Mouse (Mus musculus): ENCODE results near the gene Defa17.
"Not testable (repeated sequence)": the region's sequence is repeated elsewhere in the genome, so short reads cannot be mapped to it uniquely, and the experiment has no call there.

Defa17 gene

GRCm38 (mm10) chr8:21655480-21655879 lies at the start of gene Defa17:
Defa17 (plus strand) TSS chr8:21655780.
- not testable (repeated sequence) for DNase-seq (ENCODE audit: low spot score)

GRCm38 (mm10) chr8:21617883-21618282 lies 37.7 kb upstream of the Defa17 start, which contains the start of gene Defa26:
Defa26 (plus strand) TSS chr8:21618183.
- DNase-seq (ENCODE audit: low spot score) = not testable (repeated sequence)

- DNase-seq (ENCODE audit: low spot score) = not testable (repeated sequence)
Measured at GRCm38 (mm10) chr8:21665497-21665896, 9.9 kb downstream of the Defa17 start, which contains the start of gene Defa34. Defa34 (plus strand) TSS chr8:21665797.

GRCm38 (mm10) chr8:21703545-21703944 lies 48.0 kb downstream of the Defa17 start, which contains the start of gene AY761184:
AY761184 (minus strand) TSS chr8:21703645.
- DNase-seq (ENCODE audit: low spot score) = not testable (repeated sequence)
